In the genomic region with DNA sequence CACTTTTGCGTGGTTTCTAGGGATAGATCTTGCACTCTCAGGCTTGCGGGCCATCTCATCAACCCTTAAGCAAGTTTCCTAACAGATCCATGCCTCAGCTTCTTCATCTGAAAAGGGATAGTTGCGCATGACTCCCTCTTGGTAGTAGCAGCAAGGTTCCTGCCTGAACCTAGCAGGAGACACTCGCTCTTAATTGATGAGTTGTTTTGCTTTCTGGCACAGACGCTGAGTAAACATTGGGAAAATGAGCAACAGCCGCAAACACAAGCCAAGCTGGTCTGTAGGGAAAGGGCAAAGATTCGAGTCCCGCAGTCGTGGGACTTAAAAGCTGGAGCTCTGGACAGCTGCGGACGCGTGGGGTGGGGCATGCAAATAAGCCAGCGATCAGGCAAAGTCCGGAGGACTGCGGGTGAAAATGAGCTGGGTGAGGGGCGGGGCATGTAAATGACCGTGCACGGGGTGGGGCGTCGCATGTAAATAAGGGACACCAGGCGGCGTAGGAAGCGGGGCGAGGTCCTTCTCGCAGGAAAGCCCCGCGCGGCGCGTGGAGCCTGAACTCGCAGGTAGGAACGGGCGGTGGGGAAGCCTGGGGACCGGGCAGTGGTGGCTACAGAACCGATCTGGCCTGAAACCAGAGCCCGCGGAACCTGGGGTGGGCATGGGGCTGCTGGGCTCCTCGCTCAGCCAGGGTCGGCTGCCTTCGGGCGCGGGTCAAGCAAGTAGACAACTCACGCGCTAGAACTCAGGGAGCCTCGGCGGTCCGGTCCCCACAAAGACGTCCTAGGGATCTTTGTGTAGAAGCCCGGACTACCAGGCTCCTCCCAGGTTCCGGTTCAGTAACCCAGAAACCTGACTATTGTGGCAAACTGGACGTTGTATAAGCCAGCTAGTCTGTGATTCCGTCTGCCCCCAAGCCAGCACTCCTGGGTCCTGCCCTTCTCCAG, we compare ENCODE assay signal across 8 mouse cellular contexts. TPM values are rescaled to one million over a fixed set of nuclear protein-coding genes. Genes with fewer than 3 reads are reported as not detected.
DNase-seq lines count a peak whose midpoint lies in the region; ATAC-seq and TF ChIP-seq lines count a peak whose summit lies in the region.

Il4ra (plus strand) TSS at position 355 of the 944 bp plus-strand sequence.

- no peaks in the 10 kb centered on the region for H3K4me1 ChIP-seq in cortical plate, adult 2 months (ENCODE audit: control insufficient read depth, insufficient read depth, low read length)
- H3K4me1 ChIP-seq in hindbrain, embryonic 16.5 days (ENCODE audit: control insufficient read depth, insufficient read depth, low read depth, low read length), result peaks cover 8% of the 10 kb centered on the region
- peaks cover 71% of the 10 kb centered on the region for H3K4me1 ChIP-seq in megakaryocyte, embryonic 14.5 days

- H3K27me3 ChIP-seq in hindbrain, embryonic 16.5 days (replicated peaks; ENCODE audit: control insufficient read depth, insufficient read depth, low read length), result no peaks in the 10 kb centered on the region
- H3K27me3 ChIP-seq in megakaryocyte, embryonic 14.5 days (replicated peaks), result peaks cover 9% of the 10 kb centered on the region

- TF ChIP-seq CTCF in cortical plate, adult 2 months (IDR thresholded peaks at IDR 0.05; ENCODE audit: extremely low read depth, insufficient read depth, low read length), result no peak
- peak; percentile 45 for TF ChIP-seq CTCF in gastrocnemius, adult 2 months (IDR thresholded peaks at IDR 0.05)

- intact Hi-C loops in gastrocnemius, adult 2 months (cut with DNase I), result loop anchor here (2.0 to 5.0 kb wide), 2 partner anchors 60 to 79 kb away; partner anchors contain the start of gene Nsmce1

- TF ChIP-seq POLR2A in cortical plate, adult 2 months (IDR thresholded peaks at IDR 0.05; ENCODE audit: extremely low read depth, insufficient read depth, low read length), result no peak

- H3K9ac ChIP-seq in hindbrain, embryonic 16.5 days (ENCODE audit: low read depth, low read length), result peak within 1 kb of the TSS; percentile 71

- peak within 1 kb of the TSS; percentile 96 for H3K4me2 ChIP-seq in hindbrain, embryonic 16.5 days (ENCODE audit: low read length)

- H3K27ac ChIP-seq in cortical plate, adult 2 months (ENCODE audit: insufficient read depth, low read length), result no peak within 1 kb of the TSS
- peak within 1 kb of the TSS; percentile 92 for H3K27ac ChIP-seq in gastrocnemius, adult 2 months
- no peak within 1 kb of the TSS for H3K27ac ChIP-seq in hindbrain, embryonic 16.5 days (ENCODE audit: low read depth, low read length)

- H3K4me3 ChIP-seq in cortical plate, adult 2 months (ENCODE audit: insufficient read depth, low read length), result peak within 1 kb of the TSS; percentile 48
- H3K4me3 ChIP-seq in gastrocnemius, adult 2 months, result peak within 1 kb of the TSS; percentile 83
- H3K4me3 ChIP-seq in hindbrain, embryonic 16.5 days (ENCODE audit: low read length), result peak within 1 kb of the TSS; percentile 60
- peak within 1 kb of the TSS; percentile 95 for H3K4me3 ChIP-seq in megakaryocyte, embryonic 14.5 days (replicated peaks)

- ATAC-seq in hindbrain, embryonic 16.5 days, result peak; percentile 91

- H3K9me3 ChIP-seq in hindbrain, embryonic 16.5 days (ENCODE audit: control insufficient read depth, low read length), result no peaks in the 10 kb centered on the region
- no peaks in the 10 kb centered on the region for H3K9me3 ChIP-seq in megakaryocyte, embryonic 14.5 days

- 2% methylated on average over 51 of the region's 52 CpGs for WGBS in hindbrain, embryonic 16.5 days

- peak; percentile 79 for DNase-seq in adipocyte (ENCODE audit: low spot score)
- peak; percentile 94 for DNase-seq in gastrocnemius, adult 2 months
- DNase-seq in left cerebral cortex, adult 8-10 months (ENCODE audit: low spot score in 2 of 2), result peak; percentile 30 to 54
- peak; percentile 57 to 71 for DNase-seq in right cerebral cortex, adult 2 months (ENCODE audit: low spot score in 2 of 2)
- DNase-seq in urinary bladder, postnatal 10 days (ENCODE audit: low spot score), result peak; percentile 62

- no peaks in the 10 kb centered on the region for H3K36me3 ChIP-seq in hindbrain, embryonic 16.5 days (ENCODE audit: control insufficient read depth, insufficient read depth, low read length)
- peaks cover 10% of the 10 kb centered on the region for H3K36me3 ChIP-seq in megakaryocyte, embryonic 14.5 days (replicated peaks; ENCODE audit: low read length)

RNA-seq across cellular contexts. Expression of gene Il4ra, which starts in this region (rescaled TPM):
- polyA plus RNA-seq in cortical plate, adult 2 months (2012; rRNA removed), result 5.4 and 6.2 TPM in 2 replicates
- 1 to 10 TPM; 5.1 to 6.5 TPM for total RNA-seq in gastrocnemius, adult 2 months (2021)
- polyA plus RNA-seq in hindbrain, embryonic 16.5 days (2015; fragmentation: Nextera tagmentation; extraction: Ambion mirVana), result 5.6 and 6.2 TPM in 2 replicates
- 10 to 100 TPM in 1 of 4 experiments, 1 to 10 TPM in 3; 5.2 to 10.1 (median 8.0) TPM for total RNA-seq in left cerebral cortex, adult 8-10 months (2022)
- 18.5 and 31.9 TPM in 2 replicates for polyA plus RNA-seq in megakaryocyte, embryonic 14.5 days (2012; ENCODE audit: insufficient read depth, low replicate concordance)

Comparison
In these comparisons a context has a peak if more than half of its experiments do, and no peak if none do; other contexts are left out.
1. DNase-seq: peak in every context shown above with its lines; median percentile 94 in gastrocnemius, adult 2 months; 79 in adipocyte; 64 in right cerebral cortex, adult 2 months; 62 in urinary bladder, postnatal 10 days; 42 in left cerebral cortex, adult 8-10 months.